Mouse (Mus musculus) CH12.LX (cell line): Measurements from ENCODE around the gene Fzd2. TPM values are rescaled to one million over a fixed set of nuclear protein-coding genes. Genes with fewer than 3 reads are reported as not detected.

Source experiments
- DNase-seq: peaks from one replicate; pipeline ENCODE4 v3.0.0-alpha.2; 2013; ENCODE audit errors: extremely low read depth
- H3K27ac ChIP-seq: 2 replicates; pipeline ENCODE4 v1.5.1; 2012; ENCODE audit warnings: low read depth, mild to moderate bottlenecking, control low read depth, moderate library complexity; ENCODE audit not compliant: insufficient read depth
- H3K27me3 ChIP-seq: replicated peaks from 2 replicates; pipeline ENCODE3; 2012; ENCODE audit warnings: inconsistent platforms
- H3K36me3 ChIP-seq, 2 experiments: replicated peaks in 1 of 2; 2 replicates each; pipeline versions ENCODE3 to v1.6.1; 2012; ENCODE audit warnings: inconsistent platforms in 1 of 2, low read length in 1 of 2, mild to moderate bottlenecking in 1 of 2, mixed read lengths in 1 of 2, moderate library complexity in 1 of 2; ENCODE audit not compliant: control insufficient read depth in 1 of 2, insufficient read depth in 1 of 2
- H3K4me1 ChIP-seq, 2 experiments: 2 replicates each; pipeline ENCODE4 v1.6.1; 2012; ENCODE audit warnings: inconsistent platforms in 1 of 2, moderate library complexity in 1 of 2; ENCODE audit not compliant: insufficient read depth in 2 of 2, control insufficient read depth in 1 of 2
- H3K4me2 ChIP-seq: 2 replicates; pipeline ENCODE4 v1.6.1; 2012; ENCODE audit warnings: low read depth, mild to moderate bottlenecking, control low read depth; ENCODE audit not compliant: poor library complexity, insufficient read depth, severe bottlenecking
- H3K4me3 ChIP-seq, 3 experiments: fragments of 150-350 bp in 1 of 3; sonication (generic) in 1 of 3; replicated peaks in 1 of 3; 2 replicates each; pipeline versions ENCODE3 to v1.5.1; 2011 to 2012; ENCODE audit warnings: low read depth in 2 of 3, low read length in 2 of 3, mild to moderate bottlenecking in 2 of 3, moderate library complexity in 2 of 3, control low read depth in 1 of 3, improper control_type of control experiment in 1 of 3, inconsistent platforms in 1 of 3, mixed read lengths in 1 of 3; ENCODE audit not compliant: poor library complexity in 1 of 3
- H3K79me2 ChIP-seq: replicated peaks from 2 replicates; pipeline ENCODE4 v1.6.1; 2012; ENCODE audit warnings: mild to moderate bottlenecking, moderate library complexity; ENCODE audit not compliant: control insufficient read depth, poor library complexity, insufficient read depth, severe bottlenecking; ENCODE audit errors: extremely low read depth
- H3K9ac ChIP-seq: 2 replicates; pipeline ENCODE4 v1.6.1; 2012; ENCODE audit warnings: low read depth, mild to moderate bottlenecking, control low read depth, moderate library complexity; ENCODE audit not compliant: insufficient read depth
- H3K9me3 ChIP-seq: replicated peaks from 2 replicates; pipeline ENCODE3; 2012; ENCODE audit warnings: low read length, inconsistent platforms, mixed read lengths
- CHD1 ChIP-seq: IDR thresholded peaks from 2 replicates; pipeline ENCODE4 v1.6.1; 2012; ENCODE audit warnings: low read depth, low read length, improper control_type of control experiment, inconsistent platforms
- CTCF ChIP-seq, 2 experiments: IDR thresholded peaks in 1 of 2; conservative IDR thresholded peaks in 1 of 2; 2 replicates each; pipeline ENCODE4 v1.5.1; 2011 to 2012; ENCODE audit warnings: low read depth in 2 of 2, low read length in 2 of 2, improper control_type of control experiment in 1 of 2, inconsistent platforms in 1 of 2, mild to moderate bottlenecking in 1 of 2, moderate library complexity in 1 of 2
- E2F4 ChIP-seq: IDR thresholded peaks from 2 replicates; pipeline ENCODE4 v1.6.1; 2011; ENCODE audit warnings: low read depth, low read length, improper control_type of control experiment; ENCODE audit not compliant: insufficient replicate concordance
- EP300 ChIP-seq: IDR thresholded peaks from 2 replicates; pipeline ENCODE4 v1.6.1; 2011; ENCODE audit warnings: low read length, improper control_type of control experiment
- ETS1 ChIP-seq: conservative IDR thresholded peaks from 2 replicates; pipeline ENCODE4 v1.6.1; 2012; ENCODE audit warnings: low read depth, mild to moderate bottlenecking, inconsistent platforms, low read length, improper control_type of control experiment, moderate library complexity
- IRF4 ChIP-seq: IDR thresholded peaks from 2 replicates; pipeline ENCODE4 v1.6.1; 2014; ENCODE audit warnings: low read depth, mild to moderate bottlenecking, inconsistent platforms, low read length, improper control_type of control experiment
- JUND ChIP-seq: conservative IDR thresholded peaks from 2 replicates; pipeline ENCODE4 v1.6.1; 2011; ENCODE audit warnings: low read depth, low read length, improper control_type of control experiment
- MAFK ChIP-seq: IDR thresholded peaks from 2 replicates; pipeline ENCODE4 v1.6.1; 2011; ENCODE audit warnings: low read length, improper control_type of control experiment; ENCODE audit not compliant: insufficient replicate concordance
- MAX ChIP-seq: IDR thresholded peaks from 2 replicates; pipeline ENCODE4 v1.6.1; 2011; ENCODE audit warnings: low read length, improper control_type of control experiment
- NELFE ChIP-seq: IDR thresholded peaks from 2 replicates; pipeline ENCODE4 v1.6.1; 2011; ENCODE audit warnings: low read depth, low read length, improper control_type of control experiment
- NRF1 ChIP-seq: IDR thresholded peaks from 2 replicates; pipeline ENCODE4 v1.6.1; 2014; ENCODE audit warnings: low read depth, mild to moderate bottlenecking, inconsistent platforms, low read length, improper control_type of control experiment, moderate library complexity
- POLR2A ChIP-seq: IDR thresholded peaks from 2 replicates; pipeline ENCODE4 v1.6.1; 2011; ENCODE audit warnings: low read depth, mild to moderate bottlenecking, improper control_type of control experiment, low read length
- POLR2AphosphoS2 ChIP-seq: IDR thresholded peaks from 2 replicates; pipeline ENCODE4 v1.6.1; 2011; ENCODE audit warnings: low read depth, low read length, improper control_type of control experiment
- RAD21 ChIP-seq: IDR thresholded peaks from 2 replicates; pipeline ENCODE4 v1.6.1; 2011; ENCODE audit warnings: low read depth, mild to moderate bottlenecking, low read length, improper control_type of control experiment, moderate library complexity
- TBP ChIP-seq: conservative IDR thresholded peaks from 2 replicates; pipeline ENCODE4 v1.6.1; 2011; ENCODE audit warnings: low read depth, low read length, improper control_type of control experiment
- TCF12 ChIP-seq: IDR thresholded peaks from 2 replicates; pipeline ENCODE4 v1.6.1; 2014; ENCODE audit warnings: low read depth, mild to moderate bottlenecking, inconsistent platforms, low read length, improper control_type of control experiment
- UBTF ChIP-seq: IDR thresholded peaks from 2 replicates; pipeline ENCODE4 v1.6.1; 2012; ENCODE audit warnings: low read depth, mild to moderate bottlenecking, inconsistent platforms, low read length, improper control_type of control experiment, moderate library complexity
- USF2 ChIP-seq: conservative IDR thresholded peaks from 2 replicates; pipeline ENCODE4 v1.6.1; 2011; ENCODE audit warnings: low read depth, low read length, improper control_type of control experiment
- ZC3H11A ChIP-seq: IDR thresholded peaks from 2 replicates; pipeline ENCODE4 v1.6.1; 2012; ENCODE audit warnings: low read depth, mild to moderate bottlenecking, inconsistent platforms, low read length, improper control_type of control experiment
- ZKSCAN1 ChIP-seq: IDR thresholded peaks from 2 replicates; pipeline ENCODE4 v1.6.1; 2012; ENCODE audit warnings: low read depth, inconsistent platforms, low read length, improper control_type of control experiment, borderline replicate concordance
- ZNF384 ChIP-seq: IDR thresholded peaks from 2 replicates; pipeline ENCODE4 v1.6.1; 2012; ENCODE audit warnings: low read depth, low read length, improper control_type of control experiment, inconsistent platforms
- dilution Hi-C: fragments of 300-500 bp; cut with MboI; formaldehyde crosslinking; loops from 2 replicates; pipeline ENCODE4 v1.14.3; 2020; ENCODE audit warnings: low sequenced_read_pairs; ENCODE audit not compliant: extremely low pct_unique_long_range_greater_than_20kb, extremely low pct_ligation_motif_present
- in situ Hi-C: fragments of 300-500 bp; cut with MboI; formaldehyde crosslinking; loops from 3 replicates; pipeline ENCODE4 v1.14.3; 2019; ENCODE audit warnings: low sequenced_read_pairs, low pct_ligation_motif_present, low pct_unique_long_range_greater_than_20kb, mixed read lengths
- polyA plus RNA-seq: library from polyadenylated mRNA; unstranded; fragments of >175 nt; gene quantifications from 2 replicates; pipeline ENCODE4 v1.2.1, GENCODE M21; 2012; ENCODE audit warnings: low read depth; ENCODE audit not compliant: insufficient read length
- total RNA-seq, 2 experiments: library from RNA; depleted of rRNA; stranded (reverse); fragments of 300-350 nt in 1 of 2; fragments of >200 nt in 1 of 2; gene quantifications; 2 replicates each; pipeline ENCODE4 v1.2.3; 2012 to 2014

Fzd2 gene
- total RNA-seq (2012; rRNA removed): 0.08 and 0.13 TPM in 2 replicates
- total RNA-seq (2014; rRNA removed): 0.23 and 0.35 TPM in 2 replicates
- polyA plus RNA-seq: 0.15 and 0.20 TPM in 2 replicates

DNA sequence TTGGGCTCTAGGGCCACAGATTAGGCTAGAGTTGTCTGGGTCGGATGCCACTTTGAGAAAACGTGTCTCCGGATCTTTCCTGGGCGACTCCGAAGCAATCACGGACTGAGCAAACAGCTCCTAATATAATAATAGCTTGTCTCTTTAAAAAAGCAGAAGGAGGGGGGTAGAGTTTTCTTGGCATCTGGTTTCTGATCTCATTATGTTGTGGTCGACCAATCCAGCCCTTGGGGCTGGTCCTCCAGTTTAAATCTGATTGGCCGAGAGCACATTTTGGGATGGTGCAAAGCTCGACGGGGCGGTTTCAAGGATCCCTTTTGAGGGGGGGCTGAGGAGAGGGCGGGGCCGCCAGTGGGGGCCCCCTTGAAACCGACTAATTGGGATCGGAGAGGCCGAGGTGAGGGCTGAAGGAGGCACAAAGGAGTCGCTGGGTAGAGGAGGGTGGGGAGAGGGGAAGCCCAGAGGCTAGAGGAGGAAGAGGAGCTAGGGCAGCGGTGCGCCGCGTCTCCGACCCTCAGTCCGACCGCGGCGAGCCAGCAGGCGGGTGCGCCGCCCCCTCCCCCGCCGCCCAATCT is at the start of gene Fzd2:
Gene Fzd2, plus strand, starts transcription at position 387 of the 575 bp plus-strand sequence.
- Histone ChIP-seq H3K27me3 (peaks cover 29% of the 10 kb centered on the region), H3K4me3 (peak within 1 kb of the TSS in 2 of 3 experiments; percentile 13 to 32), H3K9me3 (peaks cover 19% of the 10 kb centered on the region), H3K9ac (no peak within 1 kb of the TSS), H3K36me3 (no peaks in the 10 kb centered on the region), H3K4me2 (peak within 1 kb of the TSS; percentile 81), H3K27ac (no peak within 1 kb of the TSS), H3K79me2 (no peaks in the 10 kb centered on the region), H3K4me1 (0 out of 4 replicates have a peak, but pooled peaks cover 0 to 2% of the 10 kb centered on the region in 2 experiments)
- no peak for TF ChIP-seq IRF4
- no peak for TF ChIP-seq MAX
- no peak for TF ChIP-seq JUND
- no peak for TF ChIP-seq MAFK
- no peak for TF ChIP-seq NRF1
- TF ChIP-seq RAD21: no peak
- no peak for TF ChIP-seq E2F4
- no peak for TF ChIP-seq CTCF (conservative IDR thresholded peaks at IDR 0.05 in 1 of 2, IDR thresholded peaks at IDR 0.05 in 1 of 2; ENCODE audit: low read depth in 2 of 2, low read length in 2 of 2)
- no peak for TF ChIP-seq ZNF384
- TF ChIP-seq ETS1: no peak
- no peak for TF ChIP-seq TCF12
- no peak for TF ChIP-seq EP300
- no peak for TF ChIP-seq CHD1
- no peak for TF ChIP-seq POLR2A
- TF ChIP-seq USF2: no peak
- no peak for TF ChIP-seq ZKSCAN1
- DNase-seq: peak; percentile 74
- dilution Hi-C loops: no loop called here
- in situ Hi-C loops: no loop called here

DNA sequence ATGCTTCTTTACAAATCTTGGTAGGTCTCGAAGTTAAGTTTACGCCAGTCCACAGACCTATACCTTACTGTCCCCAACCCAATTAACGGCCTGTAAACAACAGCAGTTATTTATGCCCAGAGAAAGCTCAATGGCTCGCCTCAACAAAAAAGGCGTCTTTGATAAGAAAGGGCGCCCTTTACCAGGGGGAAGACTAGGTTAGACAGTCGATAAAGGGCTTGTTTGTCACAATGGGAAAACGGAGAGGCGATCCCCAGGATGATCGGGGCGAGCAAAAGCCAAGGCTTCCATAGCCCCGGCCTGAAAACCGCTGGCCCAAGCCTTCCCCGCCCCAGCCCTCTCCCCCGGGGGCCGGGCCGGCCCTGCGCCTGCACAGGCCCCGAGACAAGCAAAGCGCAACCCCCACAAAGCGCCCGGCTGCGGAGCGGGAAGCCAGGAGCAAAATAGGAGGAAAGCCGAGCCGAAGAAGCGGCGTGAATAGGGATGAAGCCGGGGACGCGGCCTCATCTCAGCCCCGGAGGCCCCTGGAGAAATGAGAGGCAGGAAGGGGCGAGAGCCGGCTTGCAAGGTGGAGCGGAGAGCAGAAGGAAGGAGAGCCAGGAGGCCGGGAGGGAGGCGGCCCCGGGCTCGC is 48.7 kb upstream of the Fzd2 start:
- TF ChIP-seq POLR2AphosphoS2 (no peak), NELFE (no peak), CHD1 (0 out of 2 replicates have a peak, but pooled peaks have one; percentile 35), ZC3H11A (no peak), ZNF384 (no peak), CTCF (conservative IDR thresholded peaks at IDR 0.05 in 1 of 2, IDR thresholded peaks at IDR 0.05 in 1 of 2; ENCODE audit: low read depth in 2 of 2, low read length in 2 of 2) (no peak), USF2 (no peak), TBP (no peak), UBTF (peak; percentile 75; the same call in 1 of the 2 replicates)
- TF ChIP-seq, all 38 proteins: peak for 2
- H3K4me3 ChIP-seq: peak overlapping the region; percentile 76 to 91 (median 78)
- peak overlapping the region; percentile 88 for H3K4me2 ChIP-seq
- in situ Hi-C loops (no loop called here), dilution Hi-C loops (no loop called here)
- peak overlapping the region; percentile 93 for H3K9ac ChIP-seq
- H3K9me3 ChIP-seq: no peaks in the 10 kb centered on the region
- H3K36me3 ChIP-seq: peaks cover 2 to 15% of the 10 kb centered on the region in 2 experiments
- peak overlapping the region; percentile 35; the same call in 1 of the 2 replicates for H3K27ac ChIP-seq
- peaks cover 43% of the 10 kb centered on the region for H3K79me2 ChIP-seq
- H3K27me3 ChIP-seq: no peaks in the 10 kb centered on the region
- DNase-seq: peak; percentile 12
- peaks cover 0 to 36% of the 10 kb centered on the region in 2 experiments; a peak in 3 of 4 replicates for H3K4me1 ChIP-seq
